Mouse (Mus musculus) spleen, adult 18-20 months (tissue): ENCODE results near the gene Nlk.
A peak's percentile ranks its signal among the peaks of the same experiment; 100 is the strongest.

ENCODE experiments used
- DNase-seq, 2 experiments: peaks; one replicate each; pipeline ENCODE4 v3.0.0; 2022; ENCODE audit warnings: mixed read lengths in 2 of 2

Nlk gene

DNA sequence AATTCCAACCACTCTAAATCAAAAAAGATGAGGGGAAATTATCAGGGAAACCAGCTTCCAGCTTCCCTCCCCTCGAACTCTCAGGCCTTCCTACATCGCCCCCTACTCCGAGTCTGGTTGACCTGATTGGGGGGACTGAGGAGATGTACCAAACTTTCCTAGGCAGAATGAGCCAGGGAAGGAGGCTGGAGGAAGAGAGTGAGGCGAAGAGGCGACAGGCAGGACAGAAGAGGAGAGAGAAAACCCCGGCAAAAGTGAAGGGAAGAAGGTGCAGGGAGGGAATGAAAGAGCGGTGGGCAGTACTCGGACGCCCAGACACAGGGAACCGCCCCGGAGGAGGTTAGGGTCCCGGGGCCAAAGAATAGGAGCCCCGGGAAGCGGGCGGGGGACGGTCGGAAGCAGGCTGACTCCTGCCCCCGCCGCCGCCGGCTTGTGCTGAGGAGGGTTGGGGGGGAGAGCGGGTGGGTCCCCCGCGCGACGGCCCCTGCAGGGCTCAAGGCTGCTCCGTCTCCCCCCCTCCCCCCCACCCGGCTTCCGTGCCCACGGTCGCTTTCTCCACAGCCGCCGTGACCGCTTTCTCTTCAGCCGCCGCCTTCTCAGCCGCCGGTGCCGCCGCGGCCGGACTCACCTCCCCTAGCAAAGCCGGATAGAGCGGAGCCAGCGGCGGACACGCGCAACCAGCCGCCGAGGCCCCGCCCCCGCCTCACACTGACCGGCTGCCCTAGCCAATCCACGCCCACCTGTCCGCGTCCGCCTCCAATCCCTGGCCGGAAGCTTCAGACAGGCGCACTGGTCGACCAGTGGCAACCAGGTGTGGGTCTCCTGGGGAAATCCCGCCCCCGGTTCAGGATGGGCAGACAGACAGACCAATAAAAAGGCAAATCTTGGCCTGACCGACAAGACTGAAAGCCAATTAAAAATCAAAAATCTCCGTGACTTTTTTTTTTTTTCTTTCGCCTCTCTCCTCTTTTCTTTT, at the start of gene Nlk:
Gene Nlk (minus strand): TSS at position 597 of the 976 bp plus-strand sequence.
- peak; percentile 97 to 99 for DNase-seq

DNA sequence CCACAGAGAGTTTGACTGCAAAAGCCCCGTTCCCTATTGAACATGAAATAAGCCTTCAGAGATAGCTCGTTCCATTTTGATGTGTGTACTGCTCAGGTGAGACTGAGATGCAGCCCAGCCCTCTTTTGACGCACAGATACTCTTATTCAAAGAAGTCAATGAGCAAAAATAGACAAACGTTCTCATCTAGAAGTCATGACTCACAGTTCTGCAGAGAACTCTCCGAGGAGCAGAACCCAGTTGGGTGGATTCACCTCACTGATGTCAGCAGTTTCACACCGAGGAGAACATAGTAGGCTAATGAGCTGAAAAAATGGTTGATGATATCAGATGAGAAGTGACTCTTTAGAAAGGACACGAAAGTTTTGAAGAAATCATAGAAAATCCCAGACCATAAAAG, 49.1 kb upstream of the Nlk start:
- DNase-seq: no peak

DNA sequence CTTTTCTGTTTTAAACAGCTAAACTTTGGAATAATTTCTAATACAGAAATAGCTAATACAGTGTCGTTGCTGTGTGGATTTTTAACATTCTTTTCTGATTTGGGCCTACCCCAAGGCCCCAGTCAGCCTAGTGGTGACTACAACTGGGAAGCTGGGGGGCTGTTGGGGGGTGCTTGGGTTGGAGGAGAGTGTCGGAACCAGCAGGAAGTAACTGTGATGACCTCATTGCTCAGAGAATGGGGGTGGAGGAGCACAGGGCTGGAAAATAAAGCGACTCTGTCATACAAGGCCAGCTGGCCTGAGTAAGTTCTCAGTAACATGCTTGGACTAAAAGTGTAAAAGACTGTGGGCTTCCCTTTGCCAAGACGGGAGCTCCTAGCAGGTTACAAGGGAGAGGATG, 48.3 kb upstream of the Nlk start:
- no peak for DNase-seq

DNA sequence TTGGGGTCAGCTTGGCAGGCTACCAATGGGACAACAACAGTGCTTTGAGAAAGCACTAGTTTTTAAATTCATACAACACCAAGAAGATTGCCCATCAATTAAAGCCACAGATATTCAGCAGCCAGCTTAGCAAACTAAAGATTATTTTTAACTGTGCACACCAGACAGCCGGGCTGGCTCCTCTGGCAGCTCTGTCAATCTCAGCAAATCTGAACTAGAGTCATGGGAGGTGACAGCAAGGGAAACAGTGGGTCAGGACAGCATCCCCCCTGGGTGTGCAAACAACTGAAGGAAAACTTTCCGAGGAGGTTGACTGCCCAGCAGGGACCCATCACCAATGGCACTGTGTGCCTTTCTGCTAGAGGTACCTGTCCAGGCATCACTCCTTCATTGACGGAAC, 45.3 kb upstream of the Nlk start:
- DNase-seq: no peak

DNA sequence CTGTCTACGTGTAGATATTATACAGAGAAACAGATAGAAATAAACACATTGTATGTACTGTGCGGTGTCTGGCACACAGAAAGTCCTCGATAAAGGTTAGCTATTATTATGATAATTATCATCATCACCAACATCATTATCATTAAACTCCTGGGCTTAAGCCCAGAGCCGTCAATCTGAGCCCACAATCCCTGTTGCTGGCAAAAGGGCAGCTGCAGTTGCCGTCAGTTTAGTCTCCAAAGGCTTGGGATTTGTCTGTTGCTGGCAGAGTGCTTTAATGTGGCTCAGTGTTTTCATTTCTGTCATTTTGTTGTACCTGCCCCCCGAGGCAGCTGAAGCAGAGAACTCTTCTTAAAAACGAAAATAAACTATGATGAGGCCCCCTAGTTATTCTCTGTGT, 44.8 kb upstream of the Nlk start:
- DNase-seq: no peak

DNA sequence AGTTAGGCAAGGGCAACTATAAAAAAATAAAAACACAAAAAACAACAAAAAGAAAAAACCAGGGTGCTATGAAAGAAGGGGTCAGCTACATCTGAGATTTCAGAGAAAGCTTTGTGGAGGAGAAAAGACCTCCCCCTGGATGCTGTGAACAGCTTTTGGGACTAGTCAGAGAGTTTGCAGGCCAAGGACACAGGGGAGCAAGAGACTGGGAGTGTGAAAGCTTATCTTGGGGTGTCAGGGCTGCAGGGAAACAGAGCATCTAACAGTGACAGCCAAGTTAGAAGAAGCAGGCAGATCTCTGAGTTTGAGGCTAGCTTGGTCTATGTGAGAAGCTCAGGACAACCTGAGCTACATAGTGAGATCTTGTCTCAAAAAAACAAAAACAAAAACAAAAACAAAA, 42.2 kb upstream of the Nlk start:
- DNase-seq: no peak

DNA sequence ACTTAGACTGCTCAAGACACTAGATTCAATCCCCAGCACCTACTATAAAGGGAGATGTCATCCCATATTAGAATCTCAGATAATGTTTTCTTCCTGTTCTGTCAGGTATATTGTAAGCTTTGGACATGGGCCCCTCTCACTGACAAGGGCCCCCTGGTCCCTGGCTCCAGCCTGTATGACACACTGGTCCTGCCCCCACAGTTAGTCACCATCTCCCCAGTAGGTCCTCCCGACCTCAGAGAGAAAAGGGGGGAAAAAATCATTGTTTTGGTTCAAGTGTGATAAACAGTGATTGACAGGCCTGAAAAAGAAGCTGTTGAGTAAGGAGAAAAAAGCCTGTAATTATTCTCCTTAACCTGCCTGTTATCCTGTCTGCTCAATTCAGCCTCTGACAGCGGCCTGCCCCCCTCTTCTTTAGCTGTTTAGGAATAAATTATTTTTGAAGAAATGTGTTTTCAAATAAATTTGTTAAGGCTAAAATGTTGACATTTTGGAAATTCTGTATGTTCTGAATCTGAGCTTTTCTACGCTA, 39.8 kb upstream of the Nlk start:
- DNase-seq: no peak

DNA sequence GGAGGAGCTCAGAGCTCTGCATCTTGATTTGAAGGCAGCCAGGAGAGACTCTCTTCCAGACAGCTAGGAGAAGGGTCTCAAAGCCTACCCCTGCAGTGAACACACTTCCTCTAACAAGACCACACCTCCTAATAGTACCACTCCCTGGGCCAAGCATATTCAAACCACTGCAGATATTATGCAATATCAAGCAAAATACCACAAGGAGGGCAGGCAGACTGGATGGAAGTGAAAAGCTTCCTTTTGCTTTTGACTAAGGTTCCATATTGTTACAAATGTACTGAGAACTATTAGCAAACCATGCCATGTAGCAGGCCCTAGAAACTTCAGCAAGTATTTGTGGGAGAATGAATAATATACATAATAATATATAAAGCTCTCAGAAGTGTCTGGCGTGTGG, 38.0 kb upstream of the Nlk start:
- DNase-seq: no peak

DNA sequence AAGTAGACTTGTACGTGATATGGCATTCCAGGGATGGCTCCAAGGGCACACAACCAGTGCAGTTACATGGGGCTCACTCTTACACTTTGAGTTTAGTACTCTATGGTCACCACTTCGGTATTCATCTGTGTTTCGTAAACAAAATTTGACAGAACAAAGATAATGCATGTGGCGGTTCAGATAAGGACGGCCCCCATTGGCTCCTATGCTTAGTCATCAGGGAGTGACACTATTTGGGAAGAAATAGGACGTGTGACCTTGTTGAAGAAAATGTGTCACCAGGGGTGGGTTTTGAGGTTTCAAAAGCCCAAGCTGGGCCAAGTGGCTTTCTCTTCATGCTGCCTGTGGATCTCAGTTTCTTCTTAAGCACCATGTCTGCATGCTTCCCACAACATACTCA, 35.4 kb upstream of the Nlk start:
- DNase-seq: no peak

DNA sequence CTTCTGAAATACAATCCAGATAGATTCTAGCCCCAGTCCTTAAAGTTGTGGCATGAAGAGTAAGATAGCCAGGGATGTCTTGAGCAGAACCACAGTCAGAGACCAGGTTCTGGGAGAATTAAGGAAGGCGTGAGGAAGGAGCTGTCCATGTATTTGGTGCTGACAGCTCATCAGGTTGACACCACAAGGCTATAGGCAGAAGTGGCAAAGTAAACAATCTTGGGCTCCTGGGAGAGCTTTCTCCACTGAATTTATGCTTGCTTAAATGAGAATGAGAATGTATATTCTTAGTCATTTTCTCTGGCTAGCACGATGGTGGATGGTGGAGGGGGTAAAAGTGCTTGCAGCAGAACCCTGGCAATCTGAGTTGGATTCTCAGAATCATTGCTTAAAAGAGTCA, 33.7 kb upstream of the Nlk start:
- DNase-seq: no peak

DNA sequence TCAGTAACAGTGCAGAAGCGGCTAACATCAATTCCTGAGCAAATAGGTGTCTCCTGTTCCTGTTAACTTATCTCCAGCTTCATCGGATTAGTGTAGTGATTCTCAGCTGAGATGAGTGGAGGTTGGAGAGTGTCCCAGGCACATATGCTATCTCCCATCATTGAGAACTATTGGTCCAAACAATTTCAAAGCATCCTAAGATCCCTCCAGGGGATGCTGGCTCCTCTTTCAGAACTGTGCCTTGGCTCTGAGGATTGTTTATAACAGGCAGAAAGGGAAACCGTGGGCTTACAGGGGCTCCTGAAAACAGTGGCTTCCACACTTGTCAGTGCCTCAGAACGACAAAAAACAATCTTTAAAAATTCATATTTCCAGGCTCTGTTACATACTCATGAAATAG, 30.9 kb upstream of the Nlk start:
- DNase-seq: no peak

DNA sequence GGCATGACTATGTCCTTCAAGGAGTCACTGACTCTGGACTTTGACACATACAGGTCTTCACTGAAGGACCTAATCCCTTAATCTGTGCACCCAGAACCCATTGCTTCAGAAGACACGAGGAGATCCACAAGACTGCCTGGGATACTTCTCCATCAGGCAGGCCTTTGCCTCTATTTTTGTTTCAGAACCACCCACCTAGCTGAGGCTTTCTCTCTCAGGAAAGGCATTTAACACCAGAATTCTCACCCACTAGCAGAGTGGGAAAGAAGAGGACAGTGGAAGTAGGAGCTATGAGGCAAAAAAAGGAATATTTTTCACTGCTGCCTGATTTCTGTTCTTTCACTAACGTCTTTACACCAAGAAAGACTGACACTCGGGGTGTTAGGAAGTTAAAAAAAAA, 29.2 kb upstream of the Nlk start:
- DNase-seq: no peak

DNA sequence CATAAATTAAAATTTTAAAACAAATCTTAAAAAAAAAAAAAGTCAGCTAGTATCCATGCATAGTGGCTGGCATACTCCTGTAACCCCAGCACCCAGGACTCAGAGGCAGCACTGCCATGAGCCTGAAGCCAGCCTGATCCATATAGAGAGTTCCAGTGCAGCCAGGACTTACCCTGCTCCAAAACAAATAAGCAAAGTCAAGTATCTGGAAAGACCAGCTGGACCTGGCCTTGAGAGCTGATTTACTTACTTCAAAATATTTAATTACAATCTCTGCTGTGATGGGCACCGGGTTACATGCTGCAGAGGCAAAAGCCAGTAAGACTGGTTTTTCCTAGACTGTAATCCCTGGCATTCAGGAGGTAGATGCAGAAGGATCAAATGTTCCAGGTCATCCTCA, 27.6 kb upstream of the Nlk start:
- DNase-seq: no peak

DNA sequence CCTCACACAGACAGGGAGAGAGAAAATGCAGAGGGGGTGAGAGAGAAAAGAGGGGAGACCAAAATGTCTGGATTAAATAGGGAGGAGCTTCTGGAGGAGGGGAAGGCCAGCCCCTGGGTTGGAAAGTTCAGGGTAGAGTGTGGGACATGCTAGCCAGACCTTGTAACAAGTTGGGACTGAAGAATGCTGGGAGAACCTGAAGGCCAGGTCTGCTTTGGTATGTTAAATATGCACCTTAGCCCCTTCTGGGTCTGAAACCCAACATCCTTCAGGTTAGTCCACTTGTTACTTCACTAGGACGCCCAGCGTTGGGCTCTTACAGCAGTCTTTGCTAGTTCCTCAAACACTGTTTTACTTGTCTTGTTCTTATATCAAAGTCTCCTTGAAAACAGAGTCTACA, 24.2 kb upstream of the Nlk start:
- DNase-seq: no peak

DNA sequence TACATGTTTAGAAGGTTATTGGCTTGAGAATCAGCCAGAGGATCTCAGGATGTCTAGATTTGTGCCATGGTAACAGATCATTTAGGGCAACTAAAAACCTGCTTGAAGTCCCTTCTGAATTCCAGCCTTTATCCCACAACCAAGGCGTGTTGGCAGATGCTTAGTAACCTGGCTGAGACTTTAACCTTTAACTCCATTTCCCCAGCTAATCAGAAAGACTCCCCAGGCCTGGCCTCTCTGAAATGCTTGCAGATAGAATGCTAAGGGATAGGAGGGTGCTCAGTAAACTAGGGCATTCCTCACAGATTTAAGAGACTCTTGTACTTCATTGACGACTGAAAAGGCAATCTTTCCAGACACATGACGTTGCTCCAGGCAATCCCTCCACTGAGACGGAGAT, 20.5 kb upstream of the Nlk start:
- DNase-seq: no peak

DNA sequence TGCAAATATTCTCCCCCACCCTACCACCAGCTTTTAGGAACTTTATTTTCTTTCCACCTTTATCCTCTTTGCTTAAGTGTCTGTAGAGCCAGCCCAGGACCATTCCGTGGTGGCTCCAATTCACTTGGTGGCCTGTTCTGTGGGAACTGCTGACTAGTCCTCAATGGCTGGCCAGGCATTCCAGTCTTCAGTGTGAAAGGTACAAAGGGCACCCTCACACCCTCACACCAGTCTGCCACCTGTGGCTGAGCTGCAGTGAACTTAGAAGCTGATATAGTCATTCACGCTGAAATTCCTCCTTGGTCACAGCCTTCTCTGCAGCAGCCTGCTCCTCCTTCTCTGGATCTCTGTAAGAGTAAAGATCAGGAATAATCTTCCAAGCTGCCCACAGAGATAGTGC, 11.5 kb upstream of the Nlk start:
- DNase-seq: no peak

DNA sequence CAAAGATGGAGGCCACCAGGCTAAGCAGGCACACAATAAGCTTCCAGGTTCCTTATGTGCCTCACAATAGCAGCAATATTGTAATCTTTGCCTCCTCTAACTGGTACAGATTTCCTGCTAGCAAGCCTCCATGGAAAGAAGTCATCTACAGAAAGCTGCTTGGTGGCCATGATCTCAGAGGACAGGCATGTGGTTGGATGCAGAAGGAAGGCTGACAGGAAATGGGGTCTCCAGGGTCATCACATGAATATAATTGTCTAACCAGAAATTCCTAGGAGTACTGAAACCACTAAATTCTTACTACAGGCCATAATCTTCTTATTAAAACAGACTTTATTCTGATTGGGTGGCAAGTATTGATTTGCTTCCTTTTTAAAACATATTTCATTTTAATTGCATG, 8.9 kb upstream of the Nlk start:
- no peak for DNase-seq

DNA sequence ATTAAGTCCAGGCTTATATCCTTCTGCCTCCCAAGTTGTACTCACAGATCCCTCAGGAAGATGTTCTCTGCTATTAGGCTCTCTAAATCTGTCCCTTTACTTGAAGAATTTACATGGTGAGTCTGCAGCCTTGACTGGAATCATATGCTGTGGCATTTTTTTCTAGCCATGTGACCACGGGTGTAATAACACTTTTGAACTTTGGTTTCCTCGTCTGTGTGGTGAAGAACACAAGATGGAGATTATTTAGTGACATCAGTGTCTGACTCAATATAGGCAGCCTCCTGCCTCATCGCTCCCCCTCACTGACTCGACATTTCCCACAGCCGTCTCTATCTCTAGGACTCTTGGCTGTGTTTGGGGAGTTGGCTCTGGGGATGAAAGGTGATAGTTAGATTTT, 5.9 kb upstream of the Nlk start:
- no peak for DNase-seq

DNA sequence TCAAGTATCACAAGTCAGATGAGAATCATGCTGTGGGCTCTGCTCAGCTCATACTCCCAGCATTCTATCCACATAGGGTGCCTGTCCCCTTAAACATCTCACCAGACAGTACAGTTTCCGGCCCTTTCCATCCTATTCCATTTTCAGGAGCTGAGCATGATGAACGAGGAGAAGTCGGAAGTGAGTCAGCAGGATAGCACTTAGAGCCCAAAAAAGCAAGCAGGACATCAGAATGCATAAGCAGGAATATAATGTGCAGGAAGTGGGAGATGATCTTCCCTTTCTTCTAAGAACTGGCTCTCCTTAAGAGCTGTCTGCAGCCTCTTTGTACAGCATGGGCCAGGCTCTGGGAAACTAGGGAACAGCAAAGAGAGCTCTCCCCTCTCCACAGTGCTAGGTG, 5.1 kb upstream of the Nlk start:
- no peak for DNase-seq

DNA sequence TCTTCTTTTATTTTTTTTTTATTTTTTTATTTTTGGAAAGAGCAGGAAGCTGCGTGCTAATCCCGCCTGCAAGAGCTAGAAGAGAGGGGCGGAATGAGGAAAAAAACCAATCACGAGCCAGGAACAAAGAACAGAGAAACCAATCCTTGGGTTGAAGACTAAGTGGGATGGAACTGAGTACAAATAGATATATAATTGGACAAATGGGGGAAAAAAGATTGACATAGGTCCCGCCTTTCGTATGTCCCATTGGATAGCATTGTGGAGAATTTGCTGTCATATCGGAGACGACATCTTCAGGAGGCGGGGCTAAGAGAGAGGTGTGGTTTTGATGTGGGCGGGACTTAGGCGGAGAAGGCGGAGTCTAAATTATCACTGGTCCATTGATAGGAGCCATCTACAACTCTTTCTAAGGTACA, 589 bp upstream of the Nlk start:
- DNase-seq: peak; percentile 83 to 91

DNA sequence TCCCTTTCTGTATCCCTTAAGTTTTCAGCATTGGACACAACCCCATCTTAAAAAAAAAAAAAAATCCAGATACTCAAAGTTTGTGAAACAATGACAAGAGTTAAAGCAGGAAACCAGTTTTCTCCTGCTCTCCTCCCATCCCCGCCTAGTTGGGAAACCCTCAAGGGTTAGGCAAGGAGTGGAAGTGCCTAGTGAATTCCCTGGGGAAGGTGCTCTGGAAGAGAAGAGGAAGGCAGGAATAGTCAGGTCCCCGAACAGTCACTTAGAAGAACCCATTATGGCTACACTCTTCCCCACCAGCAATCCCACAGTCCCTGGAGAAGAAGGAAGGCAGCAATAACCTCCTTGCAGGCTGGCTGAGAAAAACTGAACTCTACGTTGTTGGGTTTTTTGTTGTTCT, 2.9 kb downstream of the Nlk start:
- DNase-seq: no peak

DNA sequence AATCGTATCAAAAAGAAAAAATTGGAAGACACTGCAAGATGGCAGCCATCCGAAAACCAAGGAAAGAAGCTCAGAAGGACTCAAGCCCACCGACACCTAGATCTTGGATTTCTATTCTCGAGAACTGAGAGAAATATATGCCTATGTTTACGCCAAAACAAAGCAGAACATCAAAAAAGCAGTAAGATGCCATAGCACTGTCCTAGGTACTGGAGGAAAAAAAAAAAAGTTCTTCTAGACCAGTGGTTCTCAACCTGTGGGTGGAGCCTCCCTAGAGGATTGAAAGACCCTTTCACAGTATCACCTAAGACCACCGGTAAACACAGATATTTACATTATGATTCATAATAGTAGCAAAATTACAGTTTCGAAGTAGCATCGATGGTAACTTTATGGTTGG, 3.9 kb downstream of the Nlk start:
- no peak for DNase-seq

DNA sequence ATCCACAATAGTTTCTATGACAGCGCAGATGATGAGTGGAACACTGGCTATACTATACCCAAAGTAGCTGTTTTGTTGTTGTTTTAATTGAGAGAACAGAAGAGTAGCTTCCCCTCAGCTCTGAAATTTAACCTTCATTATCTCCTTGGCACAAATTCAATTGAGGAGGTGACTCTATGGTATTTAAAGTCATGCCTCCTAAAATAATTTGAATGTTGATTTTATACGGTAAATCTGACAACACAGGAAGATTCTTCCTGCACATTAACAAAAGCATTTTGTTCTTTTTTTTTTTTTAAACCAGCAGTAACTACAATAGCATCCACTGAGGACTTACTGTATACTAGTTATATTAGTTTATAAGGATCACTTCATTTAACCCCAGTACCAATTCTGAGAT, 6.0 kb downstream of the Nlk start:
- no peak for DNase-seq

DNA sequence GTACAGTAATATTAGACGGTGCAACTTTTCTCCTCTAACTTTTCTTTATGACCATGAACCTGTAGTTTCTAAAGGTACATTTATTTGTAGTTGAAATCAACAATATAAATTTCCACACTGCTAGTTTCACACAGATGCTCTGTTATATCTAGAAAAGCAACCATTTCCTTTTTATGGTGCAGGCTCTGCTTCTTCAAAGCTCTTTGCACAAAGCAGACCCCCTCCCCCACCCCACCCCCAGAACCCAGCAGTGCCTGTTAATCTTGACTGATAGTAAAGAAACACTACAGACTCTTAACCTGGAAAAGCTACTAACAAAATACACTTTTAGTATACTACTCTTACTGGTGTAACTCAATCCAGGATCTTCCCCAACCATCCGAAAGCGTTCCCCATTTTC, 6.6 kb downstream of the Nlk start:
- DNase-seq: no peak

DNA sequence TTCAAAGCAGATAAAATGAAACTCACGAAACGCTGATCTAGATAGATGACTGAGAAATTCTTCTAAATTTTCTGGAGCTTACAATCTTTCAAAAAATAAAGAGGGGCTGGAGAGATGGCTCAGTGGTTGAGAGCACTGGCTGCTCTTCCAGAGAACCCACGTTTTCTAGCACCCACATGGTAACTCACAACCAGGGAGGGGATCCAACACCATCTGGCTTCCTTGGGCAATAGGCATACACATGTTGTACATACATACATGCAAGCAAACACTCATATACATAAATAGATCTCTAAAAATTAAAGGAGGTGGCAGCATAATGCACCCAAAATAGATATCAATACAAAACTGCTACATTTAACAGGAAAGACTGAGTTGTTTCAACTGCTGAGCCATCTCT, 16.1 kb downstream of the Nlk start:
- no peak for DNase-seq
